Mouse (Mus musculus) left cerebral cortex, postnatal 10 days (tissue): ENCODE data around the gene Kif2a. TPM values are rescaled to one million over a fixed set of nuclear protein-coding genes. Genes with fewer than 3 reads are reported as not detected.
"Not testable (repeated sequence)": the region's sequence is repeated elsewhere in the genome, so short reads cannot be mapped to it uniquely, and the experiment has no call there.

Experiments
- DNase-seq, 2 experiments: peaks; one replicate each; pipeline ENCODE4 v3.0.0; 2021 to 2022; ENCODE audit warnings: low spot score in 2 of 2, mixed read lengths in 1 of 2; ENCODE audit errors: extremely low spot score in 1 of 2
- intact Hi-C: fragments of 180-260 bp; cut with DNase I; formaldehyde crosslinking; loops from one replicate; pipeline ENCODE4 v1.15.1; 2025
- total RNA-seq, 2 experiments: library from RNA; stranded (reverse); gene quantifications; 2 replicates each; pipeline ENCODE4 v1.2.3; 2021

The Kif2a gene
- total RNA-seq, 2 experiments from 2014 or later = 152 to 166 TPM

- intact Hi-C loops = no loop called here
- DNase-seq = no peak
These were observed 5.3 kb upstream of the Kif2a start for GRCm38 (mm10) chr13:107027218-107027617.

- intact Hi-C loops = no loop called here
- DNase-seq = no peak
These were observed 3.7 kb upstream of the Kif2a start for GRCm38 (mm10) chr13:107025663-107026062.

- intact Hi-C loops = loop anchor here (5.0 kb wide), 1 partner anchor 80 kb away; no protein-coding TSS in a partner anchor
- peak; percentile 20 to 90 for DNase-seq
These were observed 593 bp upstream of the Kif2a start for GRCm38 (mm10) chr13:107022266-107023171.

- no peak for DNase-seq
- intact Hi-C loops = no loop called here
These were observed 2.5 kb downstream of the Kif2a start for GRCm38 (mm10) chr13:107019443-107019842.

GRCm38 (mm10) chr13:107013926-107014325 is 8.0 kb downstream of the Kif2a start:
- no peak for DNase-seq
- intact Hi-C loops = no loop called here

- intact Hi-C loops = no loop called here
- DNase-seq = no peak
These were observed 10.3 kb downstream of the Kif2a start for GRCm38 (mm10) chr13:107011618-107012017.

- DNase-seq = no peak
- intact Hi-C loops = no loop called here
These were observed 13.8 kb downstream of the Kif2a start for GRCm38 (mm10) chr13:107008174-107008573.

- intact Hi-C loops = no loop called here
- no peak for DNase-seq
These were observed 18.7 kb downstream of the Kif2a start for GRCm38 (mm10) chr13:107003211-107003610.

GRCm38 (mm10) chr13:106998671-106999070 is 23.3 kb downstream of the Kif2a start:
- intact Hi-C loops = no loop called here

GRCm38 (mm10) chr13:106998026-106998425 is 23.9 kb downstream of the Kif2a start:
- no peak for DNase-seq
- intact Hi-C loops = no loop called here

More at GRCm38 (mm10) chr13:106998671-106999070, 23.3 kb downstream of the Kif2a start:
- DNase-seq = no peak

GRCm38 (mm10) chr13:106997557-106997956 is 24.4 kb downstream of the Kif2a start:
- intact Hi-C loops, DNase-seq: not testable (repeated sequence)

GRCm38 (mm10) chr13:106996891-106997290 is 25.0 kb downstream of the Kif2a start:
- DNase-seq = no peak
- intact Hi-C loops = no loop called here

- no peak for DNase-seq
- intact Hi-C loops = no loop called here
These were observed 60.4 kb downstream of the Kif2a start for GRCm38 (mm10) chr13:106961496-106961895.

GRCm38 (mm10) chr13:106960557-106960956 is 61.4 kb downstream of the Kif2a start:
- intact Hi-C loops = no loop called here
- no peak for DNase-seq

GRCm38 (mm10) chr13:106958286-106958685 is 63.6 kb downstream of the Kif2a start:
- DNase-seq = no peak
- intact Hi-C loops = no loop called here

GRCm38 (mm10) chr13:106957554-106957953 is 64.4 kb downstream of the Kif2a start:
- no peak for DNase-seq
- intact Hi-C loops = no loop called here

GRCm38 (mm10) chr13:106954880-106955279 is 67.0 kb downstream of the Kif2a start:
- intact Hi-C loops = loop anchor here (5.0 kb wide), 1 partner anchor 32 kb away; no protein-coding TSS in a partner anchor
- no peak for DNase-seq

GRCm38 (mm10) chr13:106947583-106947982 is 74.3 kb downstream of the Kif2a start:
- DNase-seq = no peak
- intact Hi-C loops = no loop called here

- DNase-seq = peak; percentile 96 to 98
- intact Hi-C loops = no loop called here
These were observed 75.1 kb downstream of the Kif2a start, which contains the start of gene Dimt1 for GRCm38 (mm10) chr13:106946594-106947540. TSS of gene Dimt1 (plus strand) at chr13:106947127.
